Mouse (Mus musculus): ENCODE measurements around the gene Dkk3.

DNA sequence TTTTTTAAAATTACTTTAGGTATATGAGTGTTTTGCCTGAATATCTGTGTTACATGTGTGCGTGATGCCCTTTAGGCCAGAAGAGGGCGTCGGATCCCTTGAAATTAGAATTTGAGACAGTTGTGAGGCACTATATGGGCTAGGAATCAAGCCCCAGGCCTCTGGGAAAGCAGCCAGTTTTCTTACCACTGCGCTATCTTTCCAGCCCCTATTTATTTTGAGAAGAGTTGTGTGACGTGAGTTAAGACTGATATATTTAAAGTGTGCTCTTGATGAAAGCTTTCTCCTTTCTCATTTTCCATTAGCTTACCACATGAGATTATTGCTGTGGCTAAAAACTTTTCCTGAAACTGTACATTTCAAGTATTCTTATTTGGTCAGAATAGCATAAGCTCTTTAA lies 84.0 kb downstream of the Dkk3 start:
- TF ChIP-seq POLR2A (IDR thresholded peaks at IDR 0.05; ENCODE audit: extremely low read depth, insufficient read depth, low read length), result no peak
- no peak for TF ChIP-seq CTCF (IDR thresholded peaks at IDR 0.05; ENCODE audit: extremely low read depth, insufficient read depth, low read length)

Data from cortical plate, adult 2 months (tissue).